Mouse (Mus musculus) gastrocnemius, postnatal 10 days (tissue): ENCODE measurements around the gene Syt2. TPM values are rescaled to one million over a fixed set of nuclear protein-coding genes. Genes with fewer than 3 reads are reported as not detected.

ENCODE experiments used
- DNase-seq: peaks from one replicate; pipeline ENCODE4 v3.0.0; 2021; ENCODE audit warnings: mixed read lengths
- total RNA-seq, 2 experiments: library from RNA; stranded (reverse); gene quantifications; 2 replicates each; pipeline ENCODE4 v1.2.3; 2021

Syt2 gene
- total RNA-seq, 2 experiments from 2014 or later, result 0.07 to 0.28 TPM

GRCm38 (mm10) chr1:134706549-134706948 is 60.1 kb downstream of the Syt2 start:
- DNase-seq, result no peak

DNA sequence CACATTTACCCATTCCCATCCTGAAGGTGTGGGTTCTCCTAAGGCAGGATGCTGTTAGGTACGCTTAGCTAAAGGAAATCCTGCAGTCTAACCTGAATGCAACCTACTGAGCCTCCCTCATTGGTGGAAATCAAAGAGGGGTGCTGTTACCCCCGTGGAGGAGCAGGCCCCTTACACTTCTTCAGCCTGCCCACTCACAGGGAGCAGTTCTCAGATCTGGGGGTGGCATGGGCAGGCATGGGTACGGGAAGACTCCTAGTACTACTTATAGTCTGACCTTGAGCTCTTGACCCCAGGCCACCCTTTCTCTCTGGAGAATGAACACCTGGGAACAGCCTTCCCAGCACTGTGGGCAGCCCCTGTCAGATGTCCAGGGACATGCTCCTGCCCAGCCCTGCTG is 61.0 kb downstream of the Syt2 start:
- no peak for DNase-seq

GRCm38 (mm10) chr1:134708274-134708673 is 61.8 kb downstream of the Syt2 start:
- no peak for DNase-seq

DNA sequence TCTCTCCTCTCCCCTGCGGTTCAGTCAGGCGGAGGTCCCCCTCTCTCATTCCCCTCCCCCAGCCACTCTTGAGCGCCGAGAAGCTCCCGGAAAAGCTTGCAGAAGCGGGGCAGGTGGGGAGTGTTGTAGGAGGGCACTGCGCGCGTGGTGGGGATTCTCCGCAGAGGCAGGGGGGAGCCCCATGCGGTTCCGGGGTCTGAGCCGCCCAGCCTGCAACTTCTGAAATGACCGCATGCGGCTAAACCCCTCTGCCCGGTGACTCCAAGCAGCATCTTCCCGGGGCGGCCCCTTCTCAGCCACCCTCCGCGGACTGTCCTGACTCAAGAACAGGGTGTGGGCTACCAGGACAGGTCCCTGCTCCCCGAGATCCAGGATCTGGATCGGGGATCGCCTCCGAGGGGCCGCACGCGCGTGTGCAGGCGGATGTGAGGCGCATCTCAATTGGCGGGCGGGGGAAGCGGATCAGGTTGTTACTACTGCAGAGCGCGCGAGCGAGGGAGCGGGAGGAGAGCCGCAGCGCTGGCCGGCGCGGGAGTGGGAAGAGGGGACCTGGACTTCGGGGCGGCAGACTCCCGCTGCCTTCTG is 62.4 kb downstream of the Syt2 start:
- peak; percentile 43 for DNase-seq

DNA sequence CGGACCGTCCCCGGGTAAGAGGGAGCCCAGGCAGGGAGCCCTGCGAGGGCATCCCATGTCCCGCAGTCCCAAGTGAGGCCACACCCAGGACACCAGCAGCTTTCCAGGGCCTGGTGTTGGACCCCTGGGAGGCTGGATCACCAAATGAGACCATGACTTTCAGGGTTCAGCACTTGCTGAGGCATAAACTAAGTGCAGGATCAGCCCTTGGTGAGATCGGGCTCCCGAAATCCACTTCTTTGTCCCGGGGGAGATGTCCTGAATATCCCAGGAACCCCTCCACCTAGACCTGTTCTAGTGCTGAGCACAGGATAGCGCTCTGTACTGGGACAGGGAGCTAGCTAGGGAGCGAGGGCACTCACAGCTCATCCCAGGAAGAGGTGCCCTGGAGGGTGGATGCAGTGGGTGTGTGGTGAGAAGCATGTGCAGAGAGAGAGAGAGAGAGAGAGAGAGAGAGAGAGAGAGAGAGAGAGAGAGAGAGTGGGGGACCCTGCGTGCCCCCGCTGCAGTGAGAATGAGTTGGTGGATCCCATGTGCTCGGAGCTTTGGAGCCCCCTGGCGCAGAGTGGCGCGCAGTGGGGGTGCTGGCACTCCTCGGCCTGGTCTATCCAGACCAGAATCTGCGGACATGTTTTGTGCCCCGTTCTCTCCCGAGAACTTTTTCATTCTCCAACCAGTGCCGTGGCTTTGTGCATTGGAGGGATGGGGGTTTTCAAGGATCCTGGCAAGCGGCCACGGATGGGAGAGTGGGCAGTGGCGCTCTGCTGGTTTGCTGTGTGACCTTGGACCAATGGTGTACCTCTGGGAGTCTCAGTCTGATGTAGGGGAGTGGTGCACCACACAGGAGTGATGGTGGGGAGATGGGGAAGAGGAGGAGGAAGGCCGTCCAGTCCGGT is 63.2 kb downstream of the Syt2 start:
- DNase-seq, result no peak

DNA sequence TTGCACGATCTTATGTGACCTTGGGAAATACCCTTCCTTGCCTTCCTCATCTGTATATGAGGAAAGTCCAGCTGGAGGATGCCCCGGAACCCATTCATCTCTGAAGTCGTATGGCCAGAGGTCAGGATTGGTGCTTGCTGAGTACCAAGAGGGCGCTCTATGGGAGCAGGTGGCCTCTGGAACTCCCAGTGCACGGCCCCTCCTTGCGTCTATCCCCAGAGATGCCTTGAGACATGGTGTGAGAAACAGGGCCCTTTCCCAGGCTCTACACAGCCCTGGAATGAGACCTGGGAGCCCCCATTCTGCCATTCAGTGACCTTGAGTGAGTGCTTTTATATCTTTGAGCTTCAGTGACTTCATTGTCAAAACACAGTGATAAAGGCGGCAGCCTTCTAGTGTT is 64.6 kb downstream of the Syt2 start:
- DNase-seq, result no peak

- no peak for DNase-seq
These were observed 65.2 kb downstream of the Syt2 start for GRCm38 (mm10) chr1:134711653-134712052.

DNA sequence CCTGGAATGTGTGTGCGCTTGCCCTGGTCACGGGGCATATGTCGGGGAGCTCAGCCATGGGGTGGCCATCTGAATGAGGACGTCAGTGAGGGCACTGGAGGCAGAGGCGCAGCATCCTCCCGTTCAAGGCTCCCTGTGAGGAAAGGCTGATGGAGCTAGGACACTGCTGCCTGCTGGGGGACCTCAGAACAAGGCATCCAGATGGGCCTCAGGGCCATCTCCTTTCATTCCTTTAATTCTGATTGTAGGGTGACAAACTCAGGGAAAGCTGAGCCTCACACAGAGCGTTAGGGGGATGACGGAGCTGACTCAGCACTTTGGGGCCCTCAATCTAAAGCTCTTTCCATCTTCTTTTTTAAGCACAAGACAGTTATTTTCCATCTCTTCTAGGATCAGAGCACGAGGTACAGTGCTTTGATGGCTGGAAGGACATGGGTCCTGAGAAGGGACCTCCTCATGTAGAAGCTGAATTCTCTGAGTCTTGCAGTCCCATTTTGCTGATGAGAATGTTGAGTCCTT is 66.4 kb downstream of the Syt2 start:
- DNase-seq, result no peak

DNA sequence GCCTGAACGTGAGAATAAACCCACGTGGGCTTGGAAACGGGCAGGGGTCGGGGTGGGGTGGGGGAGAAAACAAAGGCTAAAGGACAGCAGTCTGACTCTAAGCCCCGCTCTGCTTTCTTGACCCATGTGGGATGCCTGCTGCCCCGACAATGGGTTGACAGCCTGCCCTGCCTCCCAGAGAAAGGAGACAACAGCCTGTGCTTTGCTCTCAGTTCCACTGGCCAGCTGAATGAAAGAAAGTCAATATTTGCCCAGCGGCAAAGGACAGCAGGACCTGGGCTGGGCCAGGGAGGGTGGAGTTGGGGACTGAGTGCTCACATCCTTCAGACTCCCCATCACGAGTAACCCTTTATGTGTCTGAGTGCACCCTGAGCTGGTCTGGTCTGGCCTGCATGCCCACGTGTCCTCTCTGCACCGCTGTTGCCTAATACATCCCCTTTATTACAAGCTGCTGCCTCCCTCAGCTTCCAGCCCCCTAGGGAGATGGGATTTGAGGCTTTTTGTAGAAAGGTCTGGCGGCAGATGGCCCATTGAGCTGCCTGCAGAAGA is 67.0 kb downstream of the Syt2 start:
- no peak for DNase-seq

GRCm38 (mm10) chr1:134714166-134714565 is 67.7 kb downstream of the Syt2 start:
- no peak for DNase-seq

DNA sequence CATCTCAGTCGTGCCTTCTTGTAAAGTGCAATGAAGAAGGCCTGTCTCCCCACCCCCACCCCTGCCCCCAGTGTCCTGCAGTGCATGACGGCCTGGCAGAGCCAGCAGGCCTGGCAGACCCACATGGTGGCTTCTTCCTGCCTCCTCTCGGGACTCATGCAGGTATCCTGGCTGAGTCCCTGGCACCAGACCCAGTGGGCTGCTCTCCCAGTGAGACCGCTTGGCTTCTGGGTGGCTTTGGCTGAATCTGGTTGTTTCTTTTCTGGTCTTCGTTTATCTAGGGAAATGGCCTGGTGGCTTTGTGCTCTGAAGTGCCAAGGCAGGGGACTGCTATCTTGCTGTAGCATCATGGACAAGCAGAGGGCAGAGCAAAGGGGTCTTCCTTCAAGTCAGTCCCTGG is 68.6 kb downstream of the Syt2 start:
- no peak for DNase-seq

DNA sequence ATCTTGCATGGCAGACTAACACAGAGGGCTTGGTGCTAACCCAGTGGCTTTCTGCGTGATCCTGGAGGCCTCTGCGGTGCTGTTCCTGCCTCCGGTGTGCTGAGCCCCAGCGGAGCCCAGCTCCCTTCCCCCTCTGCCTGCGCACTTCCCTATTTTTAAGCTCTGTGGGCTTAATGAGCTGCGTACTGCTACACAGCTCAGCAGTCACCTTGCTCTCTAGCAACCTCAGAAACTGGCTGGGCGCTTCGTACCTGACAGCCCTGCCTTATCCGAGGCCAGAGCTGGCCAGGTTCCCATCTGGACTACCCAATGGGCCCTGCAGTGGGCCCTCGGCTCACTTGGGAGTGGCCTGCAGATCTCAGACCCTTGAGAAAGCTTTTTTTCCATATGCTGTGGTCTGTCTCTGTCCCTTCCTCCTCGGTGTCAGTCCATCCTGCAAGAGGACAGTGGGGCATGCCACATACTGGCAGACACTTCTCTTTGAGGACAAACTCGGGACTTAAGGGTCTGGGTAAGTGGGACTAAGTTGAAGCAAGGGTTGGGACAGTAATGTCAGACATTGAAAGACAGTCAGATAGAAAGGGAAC is 73.3 kb downstream of the Syt2 start:
- DNase-seq, result no peak

- DNase-seq, result no peak
These were observed 75.0 kb downstream of the Syt2 start for GRCm38 (mm10) chr1:134721486-134721885.

DNA sequence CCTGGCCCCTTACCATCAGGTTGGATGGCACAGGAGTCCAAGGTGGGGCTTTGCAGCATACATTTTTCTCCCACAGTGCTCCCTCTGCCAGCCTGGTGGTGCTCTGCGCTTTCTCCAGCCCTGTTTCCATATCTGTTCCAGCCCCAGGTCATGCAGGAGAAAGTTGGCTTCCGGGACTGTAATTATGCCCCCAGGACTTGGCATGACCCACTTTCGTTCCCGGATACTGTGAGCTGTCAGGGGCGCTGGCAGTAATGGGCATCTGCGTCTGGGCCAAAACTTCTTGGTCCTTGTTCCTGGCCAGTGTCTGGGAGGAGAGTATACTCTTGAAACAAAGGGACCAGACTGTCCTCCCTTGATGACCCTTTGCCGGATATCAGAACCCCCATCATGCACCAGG is 76.4 kb downstream of the Syt2 start:
- DNase-seq, result no peak

GRCm38 (mm10) chr1:134725276-134725675 is 78.8 kb downstream of the Syt2 start:
- peak; percentile 65 for DNase-seq

DNA sequence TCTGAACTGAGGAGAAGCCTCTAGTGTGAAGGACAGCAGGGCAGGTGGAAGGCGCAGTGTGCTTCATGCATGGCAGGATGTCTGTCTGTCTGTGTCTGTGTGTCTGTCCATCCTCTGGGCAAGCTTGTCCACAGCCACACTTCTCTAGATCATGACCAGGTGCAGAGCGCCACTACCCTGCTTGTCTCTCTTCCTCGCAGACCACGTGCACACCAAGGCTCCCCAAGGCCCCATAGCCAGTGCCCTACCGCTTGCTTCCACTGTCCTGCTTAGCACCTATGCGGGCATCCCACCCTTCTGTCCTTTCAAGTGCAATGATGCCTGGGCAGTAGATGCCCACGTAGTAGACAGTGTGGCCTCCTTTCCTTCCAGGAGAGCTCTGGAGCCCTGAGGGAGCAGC is 80.0 kb downstream of the Syt2 start:
- no peak for DNase-seq

GRCm38 (mm10) chr1:134727256-134727655 is 80.8 kb downstream of the Syt2 start:
- no peak for DNase-seq

GRCm38 (mm10) chr1:134733659-134734058 is 87.2 kb downstream of the Syt2 start:
- DNase-seq, result no peak

DNA sequence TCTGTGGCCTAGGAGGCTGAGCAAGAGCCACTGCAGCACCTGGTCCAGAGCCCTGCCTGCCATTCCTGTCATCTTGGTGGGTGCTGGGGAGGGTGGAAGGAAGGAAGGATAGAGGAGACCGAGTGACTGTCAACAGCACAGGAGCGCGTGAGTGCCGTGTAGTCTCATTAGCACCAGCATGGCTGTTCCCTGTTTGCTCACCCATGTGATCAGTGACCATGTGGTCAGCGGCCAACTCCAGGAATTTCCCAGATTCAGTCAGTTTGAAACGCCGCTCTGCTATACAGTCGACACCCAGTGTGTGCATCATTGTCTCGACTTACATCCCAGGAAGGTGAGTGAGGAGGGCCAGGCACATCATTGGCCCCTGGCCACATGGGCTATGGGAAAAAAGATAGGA is 91.0 kb downstream of the Syt2 start:
- DNase-seq, result no peak

GRCm38 (mm10) chr1:134741433-134741832 is 95.0 kb downstream of the Syt2 start:
- DNase-seq, result peak; percentile 54

DNA sequence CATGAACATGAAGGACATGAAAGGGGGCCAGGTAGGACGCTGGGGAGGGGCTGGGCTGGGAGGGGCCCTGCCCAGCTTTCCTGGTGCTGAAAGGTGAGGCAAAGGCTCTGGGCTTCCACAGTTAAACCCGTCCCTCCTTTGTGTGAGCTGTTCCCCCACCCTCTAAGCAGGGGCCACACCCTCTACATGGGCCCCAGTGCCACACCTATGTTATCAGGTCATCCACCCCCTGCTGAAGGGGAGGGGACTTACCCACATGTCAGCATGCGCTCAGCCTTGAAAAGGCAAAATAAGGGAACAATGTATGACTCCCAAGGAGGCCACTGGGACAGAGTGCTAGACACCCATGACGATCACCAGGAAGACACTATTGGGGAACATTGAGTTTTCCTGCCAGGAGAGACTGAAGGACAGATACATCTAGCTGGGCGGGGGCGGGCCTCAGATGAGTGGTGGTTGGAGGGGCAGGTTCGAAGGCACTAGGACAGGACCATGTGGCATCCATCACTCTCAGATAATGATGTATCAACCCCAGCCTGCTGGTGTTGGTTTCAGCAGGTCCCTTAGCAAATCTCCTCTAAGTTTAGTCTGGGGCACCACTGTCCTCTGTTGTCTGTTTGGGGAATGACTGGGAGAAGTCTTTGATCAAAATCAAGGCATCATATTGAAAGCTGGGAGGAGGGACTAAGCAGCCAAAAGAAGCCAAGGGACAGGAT is 95.6 kb downstream of the Syt2 start:
- DNase-seq, result no peak

GRCm38 (mm10) chr1:134745648-134746047 is 99.2 kb downstream of the Syt2 start:
- DNase-seq, result peak; percentile 67
